Mouse (Mus musculus) right cerebral cortex, postnatal 4 days (tissue): ENCODE results near the gene Ikzf2.

Source experiments
- DNase-seq: peaks from one replicate; pipeline ENCODE4 v3.0.0-alpha.2; 2022

The Ikzf2 gene

GRCm38 (mm10) chr1:69658051-69658450 is 29.0 kb downstream of the Ikzf2 start:
- no peak for DNase-seq

- DNase-seq, result no peak
Observed at GRCm38 (mm10) chr1:69657455-69657854, 29.6 kb downstream of the Ikzf2 start.

GRCm38 (mm10) chr1:69656929-69657328 is 30.1 kb downstream of the Ikzf2 start:
- DNase-seq, result no peak

GRCm38 (mm10) chr1:69656047-69656782 is 30.8 kb downstream of the Ikzf2 start:
- no peak for DNase-seq

- DNase-seq, result no peak
Observed at GRCm38 (mm10) chr1:69655368-69655767, 31.7 kb downstream of the Ikzf2 start.

GRCm38 (mm10) chr1:69654955-69655354 is 32.1 kb downstream of the Ikzf2 start:
- DNase-seq, result no peak

- DNase-seq, result no peak
Observed at GRCm38 (mm10) chr1:69653419-69653818, 33.6 kb downstream of the Ikzf2 start.

- DNase-seq, result no peak
Observed at GRCm38 (mm10) chr1:69643138-69643537, 43.9 kb downstream of the Ikzf2 start.

- no peak for DNase-seq
Observed at GRCm38 (mm10) chr1:69641986-69642385, 45.1 kb downstream of the Ikzf2 start.

GRCm38 (mm10) chr1:69638321-69638720 is 48.7 kb downstream of the Ikzf2 start:
- no peak for DNase-seq

- no peak for DNase-seq
Observed at GRCm38 (mm10) chr1:69637907-69638306, 49.1 kb downstream of the Ikzf2 start.

- no peak for DNase-seq
Observed at GRCm38 (mm10) chr1:69634259-69634658, 52.8 kb downstream of the Ikzf2 start.

GRCm38 (mm10) chr1:69630508-69630907 is 56.5 kb downstream of the Ikzf2 start:
- DNase-seq, result no peak

- DNase-seq, result no peak
Observed at GRCm38 (mm10) chr1:69629513-69629912, 57.5 kb downstream of the Ikzf2 start.

GRCm38 (mm10) chr1:69612076-69612475 is 75.0 kb downstream of the Ikzf2 start:
- no peak for DNase-seq

GRCm38 (mm10) chr1:69611204-69611725 is 75.8 kb downstream of the Ikzf2 start:
- DNase-seq, result no peak

- no peak for DNase-seq
Observed at GRCm38 (mm10) chr1:69610791-69611190, 76.3 kb downstream of the Ikzf2 start.

GRCm38 (mm10) chr1:69608846-69609245 is 78.2 kb downstream of the Ikzf2 start:
- DNase-seq, result no peak

GRCm38 (mm10) chr1:69606844-69607243 is 80.2 kb downstream of the Ikzf2 start:
- no peak for DNase-seq

GRCm38 (mm10) chr1:69604213-69604612 is 82.8 kb downstream of the Ikzf2 start:
- DNase-seq, result no peak

- no peak for DNase-seq
Observed at GRCm38 (mm10) chr1:69600954-69601353, 86.1 kb downstream of the Ikzf2 start.

- DNase-seq, result no peak
Observed at GRCm38 (mm10) chr1:69599074-69599772, 87.8 kb downstream of the Ikzf2 start.

- DNase-seq, result no peak
Observed at GRCm38 (mm10) chr1:69591889-69592288, 95.2 kb downstream of the Ikzf2 start.

- peak; percentile 3 for DNase-seq
Observed at GRCm38 (mm10) chr1:69591328-69591801, 95.7 kb downstream of the Ikzf2 start.
